Mouse (Mus musculus) cortical plate, adult 2 months (tissue): ENCODE data around the gene Cradd. TPM values are rescaled to one million over a fixed set of nuclear protein-coding genes. Genes with fewer than 3 reads are reported as not detected.
A peak's percentile ranks its signal among the peaks of the same experiment; 100 is the strongest.

Experiments used
- H3K27ac ChIP-seq: fragments of 200-500 bp; 2 replicates; pipeline ENCODE4 v1.5.1; 2012; ENCODE audit warnings: low read length, control low read depth, inconsistent platforms; ENCODE audit not compliant: insufficient read depth
- H3K4me1 ChIP-seq: fragments of 200-500 bp; 2 replicates; pipeline ENCODE4 v1.6.1; 2011; ENCODE audit warnings: low read length; ENCODE audit not compliant: control insufficient read depth, insufficient read depth
- H3K4me3 ChIP-seq: fragments of 200-500 bp; 2 replicates; pipeline ENCODE4 v1.5.1; 2011; ENCODE audit warnings: mild to moderate bottlenecking, low read length, control low read depth; ENCODE audit not compliant: insufficient read depth
- CTCF ChIP-seq: fragments of 200-500 bp; IDR thresholded peaks from 2 replicates; pipeline ENCODE4 v1.5.1; 2011; ENCODE audit warnings: mild to moderate bottlenecking, control low read depth, low read length; ENCODE audit not compliant: insufficient read depth; ENCODE audit errors: extremely low read depth
- POLR2A ChIP-seq: fragments of 200-500 bp; IDR thresholded peaks from 2 replicates; pipeline ENCODE4 v1.6.1; 2011; ENCODE audit warnings: mild to moderate bottlenecking, low read length, control low read depth; ENCODE audit not compliant: insufficient read depth; ENCODE audit errors: extremely low read depth
- polyA plus RNA-seq: library from polyadenylated mRNA; depleted of rRNA; stranded (reverse); fragments of >200 nt; gene quantifications from 2 replicates; pipeline ENCODE4 v1.2.3, GENCODE M21; 2012

The Cradd gene
- polyA plus RNA-seq, 1 experiment = 7.1 TPM

- no peak overlapping the region for H3K27ac ChIP-seq
- TF ChIP-seq CTCF (no peak), POLR2A (no peak)
- H3K4me3 ChIP-seq = no peak overlapping the region
- peaks cover 4% of the 10 kb centered on the region for H3K4me1 ChIP-seq
Observed at GRCm38 (mm10) chr10:95233044-95233443, 90.9 kb downstream of the Cradd start.

GRCm38 (mm10) chr10:95232554-95232953 lies 91.4 kb downstream of the Cradd start:
- H3K4me3 ChIP-seq = no peak overlapping the region
- H3K27ac ChIP-seq = no peak overlapping the region
- TF ChIP-seq POLR2A (no peak), CTCF (no peak)
- peaks cover 4% of the 10 kb centered on the region for H3K4me1 ChIP-seq

GRCm38 (mm10) chr10:95228192-95228591 lies 95.7 kb downstream of the Cradd start:
- TF ChIP-seq CTCF (peak; percentile 34; the same call in 1 of the 2 replicates), POLR2A (no peak)
- no peaks in the 10 kb centered on the region for H3K4me1 ChIP-seq
- no peak overlapping the region for H3K27ac ChIP-seq
- no peak overlapping the region for H3K4me3 ChIP-seq

GRCm38 (mm10) chr10:95227590-95227989 lies 96.3 kb downstream of the Cradd start:
- H3K27ac ChIP-seq = no peak overlapping the region
- H3K4me3 ChIP-seq = no peak overlapping the region
- H3K4me1 ChIP-seq = no peaks in the 10 kb centered on the region
- TF ChIP-seq POLR2A (no peak), CTCF (no peak)

- Histone ChIP-seq H3K4me3 (no peak overlapping the region), H3K27ac (no peak overlapping the region), H3K4me1 (no peaks in the 10 kb centered on the region)
- TF ChIP-seq CTCF (no peak), POLR2A (no peak)
Observed at GRCm38 (mm10) chr10:95226772-95227171, 97.2 kb downstream of the Cradd start.

GRCm38 (mm10) chr10:95225006-95225405 lies 98.9 kb downstream of the Cradd start:
- Histone ChIP-seq H3K4me1 (no peaks in the 10 kb centered on the region), H3K4me3 (no peak overlapping the region), H3K27ac (no peak overlapping the region)
- TF ChIP-seq CTCF (no peak), POLR2A (no peak)

GRCm38 (mm10) chr10:95223211-95223610 lies 100.7 kb downstream of the Cradd start:
- TF ChIP-seq CTCF (no peak), POLR2A (no peak)
- Histone ChIP-seq H3K4me3 (no peak overlapping the region), H3K27ac (no peak overlapping the region), H3K4me1 (0 out of 2 replicates have a peak, but pooled peaks cover 1% of the 10 kb centered on the region)

GRCm38 (mm10) chr10:95221914-95222313 lies 102.0 kb downstream of the Cradd start:
- Histone ChIP-seq H3K4me1 (0 out of 2 replicates have a peak, but pooled peaks cover 1% of the 10 kb centered on the region), H3K4me3 (no peak overlapping the region), H3K27ac (no peak overlapping the region)
- TF ChIP-seq CTCF (no peak), POLR2A (no peak)

GRCm38 (mm10) chr10:95220536-95220935 lies 103.4 kb downstream of the Cradd start:
- Histone ChIP-seq H3K27ac (no peak overlapping the region), H3K4me1 (0 out of 2 replicates have a peak, but pooled peaks cover 1% of the 10 kb centered on the region), H3K4me3 (no peak overlapping the region)
- TF ChIP-seq CTCF (no peak), POLR2A (no peak)

- Histone ChIP-seq H3K4me1 (0 out of 2 replicates have a peak, but pooled peaks cover 1% of the 10 kb centered on the region), H3K27ac (no peak overlapping the region), H3K4me3 (no peak overlapping the region)
- no peak for TF ChIP-seq POLR2A
- TF ChIP-seq CTCF = no peak
Observed at GRCm38 (mm10) chr10:95218683-95219060, 105.3 kb downstream of the Cradd start.

GRCm38 (mm10) chr10:95217956-95218682 lies 105.8 kb downstream of the Cradd start:
- Histone ChIP-seq H3K4me1 (0 out of 2 replicates have a peak, but pooled peaks cover 1% of the 10 kb centered on the region), H3K4me3 (no peak overlapping the region), H3K27ac (no peak overlapping the region)
- no peak for TF ChIP-seq POLR2A
- TF ChIP-seq CTCF = 0 out of 2 replicates have a peak, but pooled peaks have one; percentile 7
